Mouse (Mus musculus) intestine, embryonic 14.5 days (tissue): Measurements from ENCODE around the gene Isy1. TPM values are rescaled to one million over a fixed set of nuclear protein-coding genes. Genes with fewer than 3 reads are reported as not detected.
"Not testable (repeated sequence)": the region's sequence is repeated elsewhere in the genome, so short reads cannot be mapped to it uniquely, and the experiment has no call there.

Experiments
- ATAC-seq: fragments of 200-750 bp; cut with Nextera tagmentation; replicated peaks from 2 replicates; pipeline ENCODE4 v1.8.0; 2017; ENCODE audit warnings: low read depth, moderate number of reproducible peaks, moderate TSS enrichment, moderate library complexity; ENCODE audit not compliant: low FRiP score, low TSS enrichment
- DNase-seq: peaks from one replicate; pipeline ENCODE4 v3.0.0-alpha.2; 2018; ENCODE audit warnings: low spot score
- H3K27ac ChIP-seq: fragments of 300-500 bp; sonication (generic); 2 replicates; pipeline ENCODE4 v1.5.1; 2014; ENCODE audit warnings: low read depth, mild to moderate bottlenecking, control low read depth
- H3K27me3 ChIP-seq: fragments of 300-500 bp; sonication (generic); replicated peaks from 2 replicates; pipeline ENCODE4 v1.6.1; 2014; ENCODE audit warnings: low read length, control low read depth; ENCODE audit not compliant: control insufficient read depth, insufficient read depth
- H3K36me3 ChIP-seq: fragments of 300-500 bp; sonication (generic); 2 replicates; pipeline ENCODE4 v1.6.1; 2014; ENCODE audit warnings: low read length, control low read depth; ENCODE audit not compliant: control insufficient read depth, insufficient read depth
- H3K4me1 ChIP-seq: fragments of 300-500 bp; sonication (generic); replicated peaks from 2 replicates; pipeline ENCODE4 v1.6.1; 2014; ENCODE audit warnings: low read length, control low read depth, mixed read lengths; ENCODE audit not compliant: control insufficient read depth, insufficient read depth
- H3K4me2 ChIP-seq: fragments of 300-500 bp; sonication (generic); 2 replicates; pipeline ENCODE4 v1.6.1; 2014; ENCODE audit warnings: low read length
- H3K4me3 ChIP-seq: fragments of 300-500 bp; sonication (generic); 2 replicates; pipeline ENCODE4 v1.5.1; 2014; ENCODE audit warnings: low read depth, low read length, control low read depth, mixed read lengths
- H3K9ac ChIP-seq: fragments of 300-500 bp; sonication (generic); 2 replicates; pipeline ENCODE4 v1.6.1; 2014; ENCODE audit warnings: mild to moderate bottlenecking, low read length
- H3K9me3 ChIP-seq: fragments of 300-500 bp; sonication (generic); 2 replicates; pipeline ENCODE4 v1.6.1; 2016; ENCODE audit warnings: low read length, control low read depth; ENCODE audit not compliant: control insufficient read depth
- WGBS: fragments of 180-500 bp; shearing (Covaris S2); extraction: QIAGEN DNeasy Blood & Tissue Kit; methylation state at CpG from one replicate; pipeline ENCODE4 v1.1.7; 2014; 5-methylcytosine and 5-hydroxymethylcytosine counted together
- polyA plus RNA-seq: library from polyadenylated mRNA; unstranded; fragments of >200 nt; fragmentation: Nextera tagmentation; extraction: Ambion mirVana; gene quantifications from 2 replicates; pipeline ENCODE4 v1.2.1, GENCODE M21; 2014

The Isy1 gene
- polyA plus RNA-seq, 1 experiment from 2014 or later = 52.3 TPM

DNA sequence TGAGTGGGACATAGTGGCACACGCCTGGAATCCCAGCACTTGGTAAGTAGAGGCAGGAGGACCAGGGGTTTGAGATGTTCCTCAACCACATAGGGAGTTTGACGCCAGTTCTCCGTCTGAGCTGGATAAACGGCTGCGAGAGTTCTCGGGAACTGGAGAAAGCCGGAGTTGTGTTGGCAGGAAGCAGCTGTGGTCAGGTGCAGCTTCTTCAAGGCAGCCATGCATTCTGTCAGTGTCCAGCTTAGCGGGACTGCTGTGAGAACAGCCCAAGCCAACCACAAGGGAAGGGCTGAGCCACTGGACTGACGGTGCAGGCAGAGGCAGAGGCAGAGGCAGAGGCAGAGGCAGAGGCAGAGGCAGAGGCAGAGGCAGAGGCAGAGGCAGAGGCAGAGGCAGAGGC, 63.7 kb downstream of the Isy1 start:
- no peaks in the 10 kb centered on the region for H3K27me3 ChIP-seq
- no peak overlapping the region for H3K27ac ChIP-seq
- no peaks in the 10 kb centered on the region for H3K9me3 ChIP-seq
- DNase-seq = no peak
- 77% methylated on average over 9 of the region's 9 CpGs for WGBS
- no peak for ATAC-seq
- no peaks in the 10 kb centered on the region for H3K4me1 ChIP-seq
- no peak overlapping the region for H3K4me3 ChIP-seq
- no peaks in the 10 kb centered on the region for H3K36me3 ChIP-seq
- H3K4me2 ChIP-seq = no peak overlapping the region
- H3K9ac ChIP-seq = no peak overlapping the region

DNA sequence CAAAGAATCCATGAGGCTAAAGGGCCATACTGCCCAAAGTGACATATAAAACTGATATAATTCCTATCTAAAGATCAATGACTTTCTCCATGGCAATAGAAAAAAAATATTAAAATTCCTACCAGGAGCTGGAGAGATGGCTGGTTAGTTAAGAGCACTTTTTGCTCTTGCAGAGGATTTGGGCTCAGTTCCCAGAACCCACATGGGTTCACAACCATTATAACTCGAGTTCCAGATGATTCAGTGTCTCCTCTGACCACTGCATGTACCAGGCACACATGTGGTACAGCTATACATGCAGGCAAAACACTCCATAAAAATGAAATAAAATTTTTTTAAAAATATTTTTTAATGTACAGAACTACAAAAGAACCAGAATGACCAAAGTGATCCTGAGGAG, 64.1 kb downstream of the Isy1 start:
- Histone ChIP-seq H3K4me1 (no peaks in the 10 kb centered on the region), H3K27me3 (no peaks in the 10 kb centered on the region), H3K4me2 (no peak overlapping the region), H3K9me3 (no peaks in the 10 kb centered on the region), H3K4me3 (no peak overlapping the region), H3K27ac (no peak overlapping the region), H3K9ac (no peak overlapping the region), H3K36me3 (no peaks in the 10 kb centered on the region)
- no peak for DNase-seq
- WGBS = 47% methylated on average over 1 of the region's 1 CpGs
- ATAC-seq = no peak

DNA sequence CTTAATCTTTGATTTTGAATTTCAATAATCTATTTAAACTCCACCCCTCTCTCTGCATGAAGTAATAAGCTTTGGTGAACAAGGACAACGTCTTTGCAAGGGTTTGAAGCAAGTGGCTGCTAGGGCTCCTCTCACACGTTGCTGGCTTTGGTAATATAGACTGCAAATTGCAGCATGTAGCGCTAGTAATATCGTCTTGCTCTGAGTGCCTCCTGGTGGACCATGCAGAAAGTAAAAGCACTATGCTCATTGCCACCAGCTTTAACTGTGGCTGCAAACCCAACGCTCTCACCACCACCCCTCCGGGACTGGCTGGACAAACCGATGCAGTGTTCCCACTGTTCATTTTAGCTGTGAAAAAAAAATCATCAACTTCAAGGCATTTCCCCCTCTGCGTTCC, 68.0 kb downstream of the Isy1 start:
- Histone ChIP-seq H3K27ac (no peak overlapping the region), H3K27me3 (no peaks in the 10 kb centered on the region), H3K36me3 (no peaks in the 10 kb centered on the region), H3K9ac (no peak overlapping the region), H3K4me1 (no peaks in the 10 kb centered on the region), H3K4me2 (no peak overlapping the region), H3K9me3 (no peaks in the 10 kb centered on the region), H3K4me3 (no peak overlapping the region)
- WGBS = 52% methylated on average over 8 of the region's 8 CpGs
- DNase-seq = no peak
- ATAC-seq = no peak

DNA sequence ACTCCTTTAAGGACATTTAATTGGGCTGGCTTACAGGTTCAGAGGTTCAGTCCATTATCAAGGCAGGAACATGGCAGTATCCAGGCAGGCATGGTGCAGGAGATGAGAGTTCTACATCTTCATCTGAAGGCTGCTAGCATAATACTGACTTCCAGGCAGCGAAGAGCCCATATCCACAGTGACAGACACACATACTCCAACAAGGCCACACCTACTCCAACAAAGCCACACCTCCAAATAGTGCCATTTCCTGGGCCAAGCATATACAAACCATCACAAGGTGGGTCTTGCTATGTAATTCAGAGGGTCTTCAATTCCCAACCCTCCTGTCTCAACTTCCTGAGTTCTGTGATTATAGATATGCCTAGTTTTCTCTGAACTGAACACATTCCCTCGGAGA, 74.3 kb downstream of the Isy1 start:
- not testable (repeated sequence) for H3K4me3 ChIP-seq, H3K36me3 ChIP-seq, H3K27ac ChIP-seq, H3K27me3 ChIP-seq, H3K9ac ChIP-seq, H3K9me3 ChIP-seq, H3K4me1 ChIP-seq, ATAC-seq, H3K4me2 ChIP-seq
- peak; percentile 46 for DNase-seq
- WGBS = 93% methylated on average over 2 of the region's 2 CpGs

Other genes with a start within 250 kb of the Isy1 start
- gene Prokr1, start 248.1 kb downstream of the Isy1 start, polyA plus RNA-seq = 2.1 and 2.5 TPM in 2 replicates
- gene Aplf, start 166.6 kb downstream of the Isy1 start, polyA plus RNA-seq = 15.0 TPM in 2 replicates
- gene Efcc1, start 107.9 kb downstream of the Isy1 start, polyA plus RNA-seq = 0.59 and 1.4 TPM in 2 replicates
- gene Gp9, start 60.7 kb downstream of the Isy1 start, polyA plus RNA-seq = 1.1 and 3.3 TPM in 2 replicates
- gene Rab43, start 26.6 kb downstream of the Isy1 start, polyA plus RNA-seq = 9.8 and 11.7 TPM in 2 replicates
- 2.6 and 3.7 TPM in 2 replicates for gene Gm45140, start 3.0 kb downstream of the Isy1 start, polyA plus RNA-seq
- gene Cnbp, start 12.3 kb upstream of the Isy1 start, polyA plus RNA-seq = 1,199 and 1,261 TPM in 2 replicates
- 170 and 172 TPM in 2 replicates for gene Copg1, start 49.0 kb upstream of the Isy1 start, polyA plus RNA-seq
- gene Hmces, start 75.1 kb upstream of the Isy1 start, polyA plus RNA-seq = 45.1 and 46.1 TPM in 2 replicates
- 18.5 and 21.1 TPM in 2 replicates for gene H1fx, start 142.8 kb upstream of the Isy1 start, polyA plus RNA-seq
- gene Rab7, start 206.5 kb upstream of the Isy1 start, polyA plus RNA-seq = 259 and 277 TPM in 2 replicates
- gene Rpn1, start 245.7 kb upstream of the Isy1 start, polyA plus RNA-seq = 384 and 386 TPM in 2 replicates